Mouse (Mus musculus): ENCODE data around the gene Gm6710.
"Not testable (repeated sequence)": the region's sequence is repeated elsewhere in the genome, so short reads cannot be mapped to it uniquely, and the experiment has no call there.

Gene Gm6710

DNA sequence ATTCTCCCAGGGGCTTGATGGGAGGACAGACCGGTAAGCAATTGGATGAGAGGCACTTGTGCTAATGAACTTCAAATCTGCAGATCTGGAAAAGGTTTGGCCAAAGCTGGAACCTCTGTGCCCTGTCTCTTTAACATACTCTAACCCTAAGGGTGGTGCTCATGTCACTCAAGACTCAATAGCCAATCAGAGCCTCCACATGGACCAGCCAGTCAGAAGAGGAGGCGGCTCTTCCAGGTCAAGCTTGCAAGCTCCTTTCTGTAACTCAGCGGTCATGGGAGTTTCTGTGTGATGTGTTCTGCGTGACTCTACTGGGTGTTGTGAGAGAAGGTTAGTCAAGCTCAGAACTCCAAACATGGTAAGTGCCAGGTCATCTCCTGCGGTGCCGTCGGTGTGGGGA, at the start of gene Gm6710:
TSS of gene Gm6710 (plus strand) at position 196 of the 400 bp plus-strand sequence.
- in situ Hi-C loops (cut with MboI; ENCODE audit: low sequenced_read_pairs) = not testable (repeated sequence)
